Mouse (Mus musculus) adrenal gland, postnatal 10 days (tissue): Measurements from ENCODE around the gene Vmn2r105. TPM values are rescaled to one million over a fixed set of nuclear protein-coding genes. Genes with fewer than 3 reads are reported as not detected.

Experiments used
- DNase-seq: peaks from one replicate; pipeline ENCODE4 v3.0.0; 2021; ENCODE audit warnings: mixed read lengths
- long read RNA-seq, 2 experiments: library from polyadenylated mRNA; stranded (forward); transcript quantifications; one replicate each; pipeline ENCODE4 v2.0.0; 2021
- total RNA-seq, 2 experiments: library from RNA; stranded (reverse); gene quantifications; 2 replicates each; pipeline ENCODE4 v1.2.3; 2021

The Vmn2r105 gene
- not detected for total RNA-seq
- long read RNA-seq, experiment 1: 0 reads
- long read RNA-seq, experiment 2: 0 reads

DNA sequence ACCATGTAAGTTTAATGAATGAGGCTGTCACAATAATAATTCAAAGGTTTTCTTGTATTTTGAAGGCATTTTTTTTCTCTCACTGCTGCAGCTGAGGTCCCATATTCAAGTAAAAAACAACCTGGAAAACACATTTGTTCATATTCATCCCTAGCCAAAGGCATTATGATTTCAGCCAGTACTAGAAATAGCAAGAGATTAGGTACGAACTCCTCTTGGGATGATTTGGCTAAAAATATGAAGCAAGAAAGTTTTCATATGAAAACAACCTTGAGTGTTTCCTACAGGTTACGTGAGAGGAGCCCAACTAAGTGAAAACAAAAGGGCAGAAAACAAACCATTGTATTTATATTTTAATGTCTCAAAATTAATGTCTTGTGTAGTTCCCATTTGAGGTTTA is at the start of gene Vmn2r105:
Gene Vmn2r105, minus strand, starts transcription at position 101 of the 400 bp plus-strand sequence.
- DNase-seq: no peak

DNA sequence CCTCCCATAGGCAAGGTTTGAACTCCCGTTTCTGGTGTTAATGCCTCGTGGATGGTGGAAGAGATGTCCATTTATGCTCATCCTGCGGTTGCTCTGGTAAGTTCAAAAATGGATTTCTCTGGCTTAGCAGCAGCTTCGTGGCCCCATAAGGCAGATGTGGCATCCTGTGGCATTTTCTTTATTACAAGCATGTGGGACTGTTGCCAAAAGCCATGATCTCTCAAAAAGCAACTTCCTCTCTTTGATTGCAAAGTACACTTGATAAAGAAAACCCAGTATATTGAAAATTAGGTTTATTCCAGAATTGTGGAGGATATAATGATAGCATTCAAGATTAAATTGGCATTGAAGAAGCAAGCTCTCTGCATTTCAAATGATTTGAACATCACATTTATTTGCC is 20.7 kb upstream of the Vmn2r105 start:
- no peak for DNase-seq

DNA sequence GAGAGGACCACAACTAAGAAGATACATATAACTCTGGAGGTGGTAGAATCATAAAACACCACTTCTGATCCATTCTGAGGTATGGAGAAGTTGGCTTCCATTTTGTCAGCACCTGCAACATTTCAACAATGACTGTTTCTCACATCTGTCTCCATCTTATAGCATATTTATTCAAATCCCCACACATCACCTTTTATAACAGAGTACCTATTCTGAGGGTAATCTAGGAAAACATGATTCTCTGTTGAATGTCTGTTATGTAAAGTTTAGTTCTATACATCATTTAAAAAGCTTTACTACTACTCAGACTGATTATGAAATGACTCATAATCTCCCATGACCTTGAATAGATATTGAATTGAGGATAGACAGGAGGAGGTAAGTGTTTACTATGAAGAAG is 51.9 kb downstream of the Vmn2r105 start, which contains the start of gene Fpr-rs6:
Gene Fpr-rs6, minus strand, starts transcription at position 101 of the 400 bp plus-strand sequence.
- DNase-seq: no peak

Other genes starting within 250 kb of the Vmn2r105 start
- gene Vmn2r104, start 186.7 kb downstream of the Vmn2r105 start, total RNA-seq: not detected
- not detected for gene Fpr-rs7, start 120.8 kb downstream of the Vmn2r105 start, total RNA-seq
- not detected for gene Fpr-rs6, start 52.0 kb downstream of the Vmn2r105 start, total RNA-seq
- not detected for gene Vmn2r106, start 50.5 kb upstream of the Vmn2r105 start, total RNA-seq
- not detected for gene Vmn2r107, start 110.2 kb upstream of the Vmn2r105 start, total RNA-seq
- not detected for gene Vmn1r224, start 179.1 kb upstream of the Vmn2r105 start, total RNA-seq
- not detected for gene Vmn2r108, start 246.3 kb upstream of the Vmn2r105 start, total RNA-seq